Mouse (Mus musculus): ENCODE results near the gene Ncapd2.

Ncapd2 gene

GRCm38 (mm10) chr6:125215148-125215954 is 23.9 kb upstream of the Ncapd2 start, which contains the start of gene Vamp1:
TSS of gene Vamp1 (plus strand) at chr6:125215551.
- peak; percentile 98 for DNase-seq (ENCODE audit: extremely low read depth, low read depth)

GRCm38 (mm10) chr6:125213715-125214114 is 22.2 kb upstream of the Ncapd2 start:
- DNase-seq (ENCODE audit: extremely low read depth, low read depth) = no peak

DNA sequence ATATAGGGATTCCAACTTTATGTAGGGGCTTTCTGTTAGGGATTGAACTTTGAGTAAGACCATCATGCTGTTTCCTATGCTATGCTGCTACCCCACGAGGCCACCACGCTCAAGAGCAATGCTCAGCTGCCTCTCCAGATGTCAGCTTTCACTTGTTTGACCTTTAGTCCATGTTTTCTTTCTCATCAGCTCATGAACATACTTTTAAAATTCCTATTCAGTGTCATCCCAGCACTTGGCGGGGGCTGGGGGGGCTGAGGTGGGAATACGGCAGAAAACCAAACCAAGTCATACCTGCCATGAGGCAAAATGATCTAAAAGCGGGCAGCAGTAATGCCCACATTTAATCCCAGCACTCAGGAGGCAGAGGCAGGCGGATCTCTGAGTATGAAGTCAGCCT is 21.6 kb upstream of the Ncapd2 start:
- DNase-seq (ENCODE audit: extremely low read depth, low read depth) = no peak

GRCm38 (mm10) chr6:125212621-125213020 is 21.1 kb upstream of the Ncapd2 start:
- DNase-seq (ENCODE audit: extremely low read depth, low read depth) = no peak

GRCm38 (mm10) chr6:125210436-125210835 is 18.9 kb upstream of the Ncapd2 start:
- no peak for DNase-seq (ENCODE audit: extremely low read depth, low read depth)

- no peak for DNase-seq (ENCODE audit: extremely low read depth, low read depth)
Observed at GRCm38 (mm10) chr6:125197166-125197565, 5.7 kb upstream of the Ncapd2 start.

DNA sequence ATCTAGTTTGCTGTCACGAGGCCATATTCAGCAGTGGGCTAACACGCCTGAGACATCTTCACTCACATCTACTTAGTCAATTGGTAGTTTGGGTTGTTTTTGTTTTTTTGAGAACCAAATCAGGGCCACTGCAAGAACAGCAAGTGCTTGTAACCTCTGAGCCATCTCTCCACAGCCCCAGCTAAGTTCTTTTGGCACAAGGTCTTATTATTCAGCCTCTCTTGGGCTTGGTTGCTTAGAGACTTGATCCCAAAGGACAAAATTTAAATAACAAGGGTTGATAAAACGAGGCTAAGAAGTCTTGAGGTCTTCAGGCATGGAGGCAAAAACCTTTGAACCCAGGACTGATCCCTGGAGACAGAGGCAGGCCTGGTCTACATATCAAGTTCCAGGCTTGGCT is 4.8 kb upstream of the Ncapd2 start:
- no peak for DNase-seq (ENCODE audit: extremely low read depth, low read depth)

GRCm38 (mm10) chr6:125195541-125196075 is 4.1 kb upstream of the Ncapd2 start:
- no peak for DNase-seq (ENCODE audit: extremely low read depth, low read depth)

GRCm38 (mm10) chr6:125193390-125193789 is 1.9 kb upstream of the Ncapd2 start:
- peak; percentile 53 for DNase-seq (ENCODE audit: extremely low read depth, low read depth)

GRCm38 (mm10) chr6:125192841-125193240 is 1.3 kb upstream of the Ncapd2 start:
- DNase-seq (ENCODE audit: extremely low read depth, low read depth) = peak; percentile 38

DNA sequence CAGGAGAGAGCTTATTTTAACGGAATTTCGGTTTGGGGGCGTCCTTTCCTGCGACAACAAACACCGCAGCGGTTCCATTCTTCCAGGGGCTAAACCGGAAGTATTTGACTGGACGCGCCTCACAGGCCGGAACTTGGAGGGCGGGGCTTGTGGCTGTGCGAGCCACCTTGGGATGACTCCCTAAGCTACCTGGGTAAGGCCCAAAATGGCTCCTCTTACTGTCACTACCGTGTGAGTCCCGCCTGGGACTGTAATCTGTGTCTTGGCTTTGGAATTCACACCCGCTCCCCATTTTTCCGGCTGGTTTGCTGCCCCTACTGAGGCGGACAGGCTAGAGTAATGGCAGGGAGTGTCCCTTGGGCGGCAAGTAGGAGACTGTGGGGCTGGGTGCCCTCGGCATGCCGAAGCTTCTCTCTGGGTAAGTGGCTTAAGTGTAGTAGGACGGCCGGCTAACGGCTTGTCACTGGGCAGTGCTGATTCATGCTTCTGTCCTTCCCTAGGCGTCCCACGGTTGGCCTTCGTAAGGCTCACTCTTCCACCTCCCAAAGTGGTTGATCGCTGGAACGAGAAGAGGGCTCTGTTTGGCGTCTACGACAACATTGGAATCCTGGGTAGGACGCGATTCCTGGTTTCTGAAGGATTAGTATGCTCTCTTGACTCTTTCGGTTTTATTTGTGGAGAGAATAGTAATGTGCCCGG is 664 bp upstream of the Ncapd2 start:
- DNase-seq (ENCODE audit: extremely low read depth, low read depth) = peak; percentile 86

DNA sequence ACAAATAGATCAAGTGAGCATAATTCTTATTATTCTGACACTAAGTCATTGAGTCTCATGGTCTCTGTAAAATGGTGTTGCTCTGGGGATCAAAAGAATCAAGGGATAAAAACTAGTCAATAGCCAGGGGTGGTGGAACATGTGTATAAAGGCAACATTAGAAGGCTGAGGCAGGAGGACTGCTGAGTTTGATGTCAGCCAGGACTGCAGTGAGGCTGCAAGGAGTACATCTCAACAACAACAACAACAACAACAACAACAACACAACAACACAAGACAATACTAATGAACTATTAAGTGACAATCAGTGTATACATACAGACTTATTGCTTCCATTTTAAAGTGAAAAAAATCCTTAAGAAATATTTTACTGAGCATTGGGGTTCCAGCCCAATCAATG is 685 bp downstream of the Ncapd2 start:
- DNase-seq (ENCODE audit: extremely low read depth, low read depth) = peak; percentile 14

- DNase-seq (ENCODE audit: extremely low read depth, low read depth) = no peak
Observed at GRCm38 (mm10) chr6:125186203-125186602, 5.3 kb downstream of the Ncapd2 start.

DNA sequence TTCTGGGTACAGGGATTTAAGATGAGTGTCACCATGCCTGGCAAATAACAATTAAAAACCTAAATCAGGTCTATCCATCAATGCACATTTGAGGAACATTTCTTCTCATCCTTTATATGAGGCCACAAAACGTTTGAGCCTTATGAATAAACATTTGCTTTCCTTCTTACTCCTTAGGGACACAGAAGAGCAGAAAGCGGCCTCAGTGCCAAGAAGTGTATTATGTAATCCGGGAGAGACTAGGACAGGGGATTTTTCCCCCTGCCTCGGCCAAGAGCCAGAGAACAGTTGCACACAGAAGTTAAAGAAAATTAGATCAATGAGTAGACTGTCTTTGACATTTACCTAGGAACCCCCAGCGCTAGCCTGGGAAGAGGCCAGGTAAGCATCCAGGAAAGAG is 9.4 kb downstream of the Ncapd2 start:
- no peak for DNase-seq (ENCODE audit: extremely low read depth, low read depth)

DNA sequence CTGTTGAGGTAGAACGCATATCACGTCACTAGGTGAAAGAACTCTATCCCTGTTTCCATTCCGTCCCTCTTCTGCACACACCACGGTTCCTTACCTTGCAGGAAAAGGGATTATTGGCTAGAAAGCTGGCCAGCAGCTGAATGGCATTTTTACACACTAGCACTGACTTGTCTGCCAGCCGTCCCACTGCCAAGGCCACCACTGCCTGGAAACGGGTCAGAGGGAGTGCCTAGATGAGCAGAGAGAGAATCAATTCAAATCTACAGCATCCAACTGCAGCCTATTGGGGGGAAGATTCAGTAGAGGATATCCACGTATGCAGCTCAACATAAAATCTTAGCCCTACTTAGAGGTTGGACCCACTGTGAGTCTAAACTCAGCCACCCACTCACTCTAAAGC is 11.9 kb downstream of the Ncapd2 start:
- no peak for DNase-seq (ENCODE audit: extremely low read depth, low read depth)

DNA sequence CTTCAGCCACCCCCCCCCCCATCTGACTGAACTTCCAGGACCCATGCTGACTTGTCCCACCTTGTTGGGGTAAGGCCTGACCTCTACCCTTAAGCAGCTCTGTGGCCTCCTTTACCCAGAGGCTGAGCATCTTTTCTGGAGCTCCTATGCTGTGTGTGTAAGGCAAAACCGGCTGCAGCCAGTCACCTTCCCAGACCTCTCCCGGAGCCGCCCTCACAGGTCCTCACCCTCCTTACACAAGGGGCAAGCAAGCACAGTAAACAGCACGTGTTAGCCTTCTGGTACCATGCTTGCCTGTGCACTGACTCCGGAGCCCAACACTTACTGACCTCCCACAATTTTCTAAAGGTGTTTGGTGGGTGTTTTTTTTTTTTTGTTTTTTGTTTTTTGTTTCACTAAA is 16.0 kb downstream of the Ncapd2 start:
- no peak for DNase-seq (ENCODE audit: extremely low read depth, low read depth)

DNA sequence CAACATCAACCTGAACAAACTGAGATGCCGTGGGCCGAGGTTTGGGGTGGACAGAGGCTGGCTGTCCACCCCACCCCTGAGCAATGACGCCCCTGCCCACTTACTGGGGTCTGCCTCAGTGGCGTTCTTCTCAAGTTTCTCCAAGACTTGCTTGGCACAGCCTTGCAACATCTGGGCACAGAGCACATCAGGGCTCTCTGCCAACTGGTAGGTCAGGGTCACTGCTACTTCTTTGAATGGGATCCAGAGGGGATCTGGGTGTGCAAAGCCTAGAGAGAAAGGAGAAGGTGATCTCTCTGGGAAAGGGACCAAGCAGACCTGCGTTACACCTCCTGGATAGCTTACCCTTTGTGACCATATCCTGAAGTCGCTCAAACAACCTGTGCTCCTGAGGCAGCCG is 18.2 kb downstream of the Ncapd2 start:
- DNase-seq (ENCODE audit: extremely low read depth, low read depth) = no peak

- no peak for DNase-seq (ENCODE audit: extremely low read depth, low read depth)
Observed at GRCm38 (mm10) chr6:125172474-125172873, 19.0 kb downstream of the Ncapd2 start.

GRCm38 (mm10) chr6:125170194-125170593 is 21.3 kb downstream of the Ncapd2 start:
- no peak for DNase-seq (ENCODE audit: extremely low read depth, low read depth)

DNA sequence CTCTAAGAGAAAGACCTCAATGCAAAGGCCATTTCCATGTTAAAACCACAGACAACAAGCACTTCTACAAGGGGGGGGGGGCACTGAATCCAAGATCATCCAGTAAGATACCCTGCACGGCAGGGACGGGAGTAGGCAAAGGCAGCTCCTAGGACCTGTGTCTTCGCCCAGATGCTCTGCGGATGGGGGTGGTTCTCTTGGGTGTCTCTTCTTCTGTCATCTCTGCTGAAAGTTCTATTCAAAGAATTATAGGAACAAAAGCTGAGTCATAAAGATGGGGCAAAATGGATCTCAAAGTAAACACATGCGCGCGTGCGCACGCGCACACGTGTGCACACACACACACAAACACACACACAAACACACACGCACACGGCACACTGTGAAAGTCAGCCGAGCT is 23.4 kb downstream of the Ncapd2 start:
- DNase-seq (ENCODE audit: extremely low read depth, low read depth) = no peak

DNA sequence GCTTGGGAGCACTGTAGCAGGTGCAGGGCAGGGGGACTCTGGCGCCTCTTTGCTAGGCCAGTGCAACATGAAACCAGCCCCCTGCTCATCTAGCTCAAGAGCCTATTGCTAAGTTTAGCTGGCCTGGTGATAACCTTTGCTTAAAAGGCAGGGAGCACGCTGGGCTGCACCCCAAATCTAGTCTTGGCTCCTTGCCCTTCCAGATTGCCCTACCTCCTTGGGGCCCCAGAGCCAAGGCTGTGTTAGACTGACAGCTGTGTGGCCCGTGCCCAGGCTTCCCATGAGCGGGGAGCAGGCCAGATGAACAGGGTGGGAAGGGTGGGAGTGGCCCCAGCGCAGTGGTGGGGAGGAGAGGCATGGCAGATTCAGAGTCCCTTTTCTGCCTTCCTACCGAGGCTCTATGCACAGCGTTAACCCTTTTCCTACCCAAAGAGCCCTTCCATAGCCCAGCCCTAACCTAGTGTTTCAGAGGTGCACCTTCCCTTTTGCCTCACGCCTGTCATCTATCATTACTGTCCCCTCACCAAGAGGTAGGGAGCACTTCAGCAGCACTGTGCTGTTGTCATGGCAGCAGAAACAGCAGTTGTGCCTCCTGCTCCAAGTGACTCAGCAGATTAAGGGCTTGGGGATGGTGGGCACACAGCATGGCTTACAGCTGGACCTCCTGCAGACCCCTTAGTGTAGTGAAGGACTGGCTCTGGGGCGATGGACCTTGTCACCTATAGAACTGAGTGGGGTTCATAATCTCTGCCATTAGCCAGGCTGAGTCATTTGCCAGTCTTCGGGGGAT is 24.4 kb downstream of the Ncapd2 start:
- DNase-seq (ENCODE audit: extremely low read depth, low read depth) = no peak

Data from MEL-GATA-1-ER (cell line).